Mouse (Mus musculus): Measurements from ENCODE around the gene Galnt10. TPM values are rescaled to one million over a fixed set of nuclear protein-coding genes. Genes with fewer than 3 reads are reported as not detected.

Galnt10 gene
- polyA plus RNA-seq, 1 experiment from 2014 or later, result 19.3 TPM

DNA sequence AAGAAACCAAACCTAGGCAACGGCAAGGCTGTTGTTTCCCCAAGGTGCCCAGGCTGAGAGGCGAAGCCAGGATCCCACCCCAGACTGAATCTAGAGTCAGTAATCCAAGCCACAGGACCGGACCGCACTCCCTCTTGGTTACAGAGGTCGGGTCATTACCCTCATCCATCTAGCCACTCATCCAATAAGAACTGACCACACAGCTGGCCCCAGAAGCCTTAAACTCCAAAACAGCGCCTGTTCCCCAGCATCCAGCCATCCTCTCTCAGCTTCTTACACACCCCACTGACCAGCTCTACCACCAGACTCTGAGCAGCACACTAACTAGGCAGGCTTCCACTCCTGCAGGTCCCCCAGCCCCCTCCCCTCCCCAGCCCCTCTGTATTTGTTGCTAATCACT is 149.8 kb downstream of the Galnt10 start:
- H3K9ac ChIP-seq, result no peak overlapping the region
- H3K27ac ChIP-seq, result no peak overlapping the region
- no peaks in the 10 kb centered on the region for H3K9me3 ChIP-seq
- H3K4me2 ChIP-seq (replicated peaks), result no peak overlapping the region
- no peak for ATAC-seq
- 54% methylated on average over 6 of the region's 6 CpGs for WGBS
- no peaks in the 10 kb centered on the region for H3K36me3 ChIP-seq
- peaks cover 3% of the 10 kb centered on the region; the same call in 1 of the 2 replicates for H3K4me1 ChIP-seq (replicated peaks)
- no peak overlapping the region for H3K4me3 ChIP-seq (replicated peaks)
- H3K27me3 ChIP-seq (replicated peaks), result no peaks in the 10 kb centered on the region

GRCm38 (mm10) chr11:57797828-57798227 is 152.6 kb downstream of the Galnt10 start:
- no peak overlapping the region for H3K4me2 ChIP-seq (replicated peaks)
- H3K9ac ChIP-seq, result no peak overlapping the region
- WGBS, result 82% methylated on average over 9 of the region's 9 CpGs
- H3K9me3 ChIP-seq, result no peaks in the 10 kb centered on the region
- H3K4me1 ChIP-seq (replicated peaks), result peaks cover 11% of the 10 kb centered on the region; the same call in 1 of the 2 replicates
- ATAC-seq, result no peak
- H3K4me3 ChIP-seq (replicated peaks), result no peak overlapping the region
- no peaks in the 10 kb centered on the region for H3K27me3 ChIP-seq (replicated peaks)
- H3K27ac ChIP-seq, result no peak overlapping the region
- H3K36me3 ChIP-seq, result no peaks in the 10 kb centered on the region

DNA sequence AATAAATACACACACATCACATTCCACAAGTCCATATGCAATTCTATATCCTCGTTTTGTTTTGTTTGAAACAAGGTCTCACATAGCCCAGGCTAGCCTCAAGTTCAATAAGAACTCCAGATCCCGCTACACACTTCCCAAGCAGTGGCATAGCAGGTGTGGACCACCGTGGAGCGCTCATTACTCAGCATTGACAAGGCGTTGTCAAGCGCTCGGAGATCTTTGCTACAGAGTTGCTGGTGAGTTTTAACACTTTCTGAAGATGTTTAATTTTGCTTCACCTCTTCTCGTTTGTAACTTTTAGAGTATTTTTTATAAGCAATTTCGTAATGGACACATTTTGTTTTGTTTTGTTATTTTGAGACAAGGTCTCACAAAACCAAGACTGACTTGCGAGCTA is 154.2 kb downstream of the Galnt10 start:
- Histone ChIP-seq H3K36me3 (no peaks in the 10 kb centered on the region), H3K4me2 (replicated peaks) (no peak overlapping the region), H3K4me1 (replicated peaks) (peaks cover 16% of the 10 kb centered on the region; the same call in 1 of the 2 replicates), H3K9me3 (no peaks in the 10 kb centered on the region), H3K4me3 (replicated peaks) (no peak overlapping the region), H3K9ac (no peak overlapping the region), H3K27me3 (replicated peaks) (no peaks in the 10 kb centered on the region), H3K27ac (no peak overlapping the region)
- 87% methylated on average over 10 of the region's 10 CpGs for WGBS
- no peak for ATAC-seq

GRCm38 (mm10) chr11:57800266-57800951 is 155.2 kb downstream of the Galnt10 start:
- Histone ChIP-seq H3K27ac (peak overlapping the region; percentile 81), H3K27me3 (replicated peaks) (no peaks in the 10 kb centered on the region), H3K36me3 (no peaks in the 10 kb centered on the region), H3K4me3 (replicated peaks) (peak overlapping the region; percentile 99), H3K9ac (peak overlapping the region; percentile 66), H3K4me1 (replicated peaks) (peaks cover 16% of the 10 kb centered on the region; the same call in 1 of the 2 replicates), H3K9me3 (no peaks in the 10 kb centered on the region), H3K4me2 (replicated peaks) (peak overlapping the region; percentile 97)
- ATAC-seq, result peak; percentile 12; the same call in 1 of the 2 replicates
- WGBS, result 11% methylated on average over 22 of the region's 22 CpGs

DNA sequence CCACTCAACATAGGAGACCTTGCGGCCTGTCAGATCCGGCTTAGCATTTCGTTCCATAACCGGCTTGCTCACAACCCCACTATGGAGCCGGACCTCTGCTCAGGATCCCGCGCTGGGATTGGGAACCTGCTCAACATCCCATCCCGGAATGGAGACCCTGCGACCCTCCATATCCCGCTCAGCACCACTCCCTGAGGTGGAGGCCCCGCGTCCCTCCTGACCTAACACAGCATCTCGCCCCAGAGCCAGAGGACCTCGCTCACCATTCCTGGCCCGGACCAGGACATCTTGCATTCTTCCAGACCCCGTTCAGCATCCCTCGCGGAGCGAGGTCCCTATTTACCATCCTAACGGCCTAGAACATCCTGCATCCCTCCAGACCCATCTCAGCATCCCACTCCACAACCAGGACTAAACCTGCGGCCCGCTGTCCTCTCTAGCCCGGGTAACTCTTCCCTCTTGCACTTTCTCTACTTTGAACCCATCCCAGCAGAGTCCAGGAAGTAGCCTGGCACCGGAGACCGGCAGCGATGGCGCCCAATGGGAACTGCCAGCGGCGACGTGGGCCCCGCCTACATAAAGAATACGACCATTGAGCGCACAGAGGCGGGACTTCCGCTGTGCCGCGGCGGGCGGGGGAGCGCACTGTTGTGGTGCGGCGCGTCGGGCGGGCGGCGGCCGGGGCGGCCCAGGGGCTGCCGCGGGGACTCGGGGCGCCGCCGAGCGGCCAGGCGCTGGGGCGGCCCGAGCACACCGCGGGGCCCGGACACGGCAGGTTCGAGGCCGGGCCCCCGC is 155.9 kb downstream of the Galnt10 start, which contains the start of gene Sap30l:
TSS of gene Sap30l (plus strand) at position 667 of the 795 bp plus-strand sequence.
- ATAC-seq, result peak; percentile 97
- Histone ChIP-seq H3K9me3 (no peaks in the 10 kb centered on the region), H3K4me1 (replicated peaks) (peaks cover 16% of the 10 kb centered on the region; the same call in 1 of the 2 replicates), H3K9ac (peak within 1 kb of the TSS; percentile 96), H3K36me3 (no peaks in the 10 kb centered on the region), H3K4me3 (replicated peaks) (peak within 1 kb of the TSS; percentile 99), H3K27ac (peak within 1 kb of the TSS; percentile 81), H3K27me3 (replicated peaks) (no peaks in the 10 kb centered on the region), H3K4me2 (replicated peaks) (peak within 1 kb of the TSS; percentile 97)
- under 1% methylated on average over 62 of the region's 66 CpGs for WGBS

GRCm38 (mm10) chr11:57801766-57802510 is 156.7 kb downstream of the Galnt10 start:
- H3K4me3 ChIP-seq (replicated peaks), result peak overlapping the region; percentile 99
- H3K9ac ChIP-seq, result peak overlapping the region; percentile 96
- WGBS, result under 1% methylated on average over 73 of the region's 85 CpGs
- ATAC-seq, result peak; percentile 72
- peak overlapping the region; percentile 78 for H3K27ac ChIP-seq
- peak overlapping the region; percentile 97 for H3K4me2 ChIP-seq (replicated peaks)
- H3K36me3 ChIP-seq, result no peaks in the 10 kb centered on the region
- H3K9me3 ChIP-seq, result no peaks in the 10 kb centered on the region
- no peaks in the 10 kb centered on the region for H3K27me3 ChIP-seq (replicated peaks)
- peaks cover 16% of the 10 kb centered on the region; the same call in 1 of the 2 replicates for H3K4me1 ChIP-seq (replicated peaks)

- WGBS, result 1% methylated on average over 18 of the region's 18 CpGs
- peak overlapping the region; percentile 97 for H3K4me2 ChIP-seq (replicated peaks)
- no peaks in the 10 kb centered on the region for H3K9me3 ChIP-seq
- H3K4me3 ChIP-seq (replicated peaks), result peak overlapping the region; percentile 99
- H3K36me3 ChIP-seq, result no peaks in the 10 kb centered on the region
- peaks cover 16% of the 10 kb centered on the region; the same call in 1 of the 2 replicates for H3K4me1 ChIP-seq (replicated peaks)
- peak overlapping the region; percentile 96 for H3K9ac ChIP-seq
- no peaks in the 10 kb centered on the region for H3K27me3 ChIP-seq (replicated peaks)
- peak overlapping the region; percentile 78 for H3K27ac ChIP-seq
- no peak for ATAC-seq
Measured at GRCm38 (mm10) chr11:57802511-57802870, 157.2 kb downstream of the Galnt10 start.

DNA sequence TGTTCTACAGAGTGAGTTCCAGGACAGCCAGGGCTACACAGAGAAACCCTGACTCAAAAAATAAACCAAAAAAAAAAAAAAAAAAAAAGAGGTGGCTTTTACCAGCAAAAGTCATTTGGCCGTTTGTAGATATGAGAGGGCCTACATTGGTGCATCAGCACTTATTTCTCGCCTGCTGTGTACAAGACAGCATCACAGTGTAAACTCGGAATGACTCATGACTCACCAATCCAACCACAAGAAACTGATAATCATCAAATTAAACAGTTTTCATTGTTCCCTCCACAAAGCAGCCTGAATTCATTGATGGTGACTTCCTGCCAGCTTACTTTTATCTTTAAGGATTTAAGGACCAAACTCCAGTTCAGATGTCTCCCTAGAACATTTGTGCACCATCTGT is 159.8 kb downstream of the Galnt10 start:
- Histone ChIP-seq H3K4me3 (replicated peaks) (no peak overlapping the region), H3K9ac (no peak overlapping the region), H3K4me1 (replicated peaks) (peaks cover 21% of the 10 kb centered on the region), H3K4me2 (replicated peaks) (no peak overlapping the region), H3K27ac (no peak overlapping the region), H3K36me3 (no peaks in the 10 kb centered on the region), H3K9me3 (no peaks in the 10 kb centered on the region), H3K27me3 (replicated peaks) (no peaks in the 10 kb centered on the region)
- ATAC-seq, result no peak
- WGBS, result 71% methylated on average over 3 of the region's 3 CpGs

DNA sequence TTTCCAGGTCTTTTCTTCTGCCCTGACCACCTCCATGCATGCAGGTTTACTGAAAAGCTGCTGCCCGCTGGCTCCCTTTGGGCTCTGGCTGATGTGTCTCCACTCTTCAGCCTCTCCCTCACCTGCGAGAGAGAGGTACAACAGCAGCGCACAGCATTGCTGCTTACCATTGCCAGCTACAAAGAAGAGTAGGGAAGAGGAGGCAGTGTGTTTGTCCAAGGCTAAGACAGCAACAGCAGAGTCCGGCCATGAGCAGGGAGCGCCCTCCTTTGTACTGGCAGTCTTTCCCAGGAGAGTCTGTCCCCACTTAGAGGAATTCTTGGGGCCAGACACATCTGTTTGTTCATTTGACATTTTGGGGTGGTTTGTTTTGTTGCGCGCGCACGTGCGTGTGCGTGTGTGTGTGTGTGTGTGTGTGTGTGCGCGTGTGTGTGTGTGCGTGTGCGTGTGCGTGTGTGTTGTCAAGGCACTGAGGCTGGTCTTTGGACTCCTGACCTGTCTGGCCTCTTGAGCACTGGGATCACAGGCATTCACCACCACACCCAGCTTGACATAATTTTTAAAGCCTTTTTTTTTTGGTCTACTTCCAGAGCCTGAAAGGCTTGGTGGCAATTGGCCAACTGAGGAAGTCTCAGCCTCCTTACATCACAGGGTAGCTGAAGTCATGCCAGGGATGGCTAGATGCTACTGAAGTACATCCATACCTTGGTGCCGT is 163.9 kb downstream of the Galnt10 start:
- Histone ChIP-seq H3K27ac (peak overlapping the region; percentile 25; the same call in 1 of the 2 replicates), H3K9ac (no peak overlapping the region), H3K36me3 (peaks cover 15% of the 10 kb centered on the region), H3K27me3 (replicated peaks) (no peaks in the 10 kb centered on the region), H3K4me1 (replicated peaks) (peaks cover 6% of the 10 kb centered on the region), H3K9me3 (no peaks in the 10 kb centered on the region), H3K4me3 (replicated peaks) (no peak overlapping the region), H3K4me2 (replicated peaks) (no peak overlapping the region)
- WGBS, result 87% methylated on average over 17 of the region's 17 CpGs
- ATAC-seq, result peak; percentile 65

DNA sequence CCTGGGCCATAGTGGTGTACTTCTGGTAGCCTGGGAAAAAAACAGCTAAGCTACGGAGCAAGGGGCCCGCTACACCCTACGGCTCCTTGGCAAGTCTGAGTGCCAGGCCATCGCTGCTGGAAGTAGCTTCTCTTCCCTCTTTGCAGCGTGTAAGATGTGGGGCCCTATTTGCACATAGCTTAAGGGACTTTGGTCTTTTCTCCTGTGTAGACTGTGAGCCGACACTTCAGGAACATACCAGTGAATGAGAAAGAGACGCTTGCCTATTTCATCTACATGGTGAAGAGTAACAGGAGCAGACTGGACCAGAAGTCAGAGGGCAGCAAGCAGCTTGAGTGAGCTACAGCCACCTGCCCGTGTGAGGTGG is 164.5 kb downstream of the Galnt10 start:
- no peaks in the 10 kb centered on the region for H3K27me3 ChIP-seq (replicated peaks)
- ATAC-seq, result peak; percentile 67
- H3K9me3 ChIP-seq, result no peaks in the 10 kb centered on the region
- 74% methylated on average over 8 of the region's 8 CpGs for WGBS
- no peak overlapping the region for H3K4me2 ChIP-seq (replicated peaks)
- no peak overlapping the region for H3K4me3 ChIP-seq (replicated peaks)
- peaks cover 15% of the 10 kb centered on the region for H3K36me3 ChIP-seq
- H3K9ac ChIP-seq, result no peak overlapping the region
- H3K4me1 ChIP-seq (replicated peaks), result peaks cover 6% of the 10 kb centered on the region
- H3K27ac ChIP-seq, result peak overlapping the region; percentile 25; the same call in 1 of the 2 replicates

GRCm38 (mm10) chr11:57811006-57811405 is 165.8 kb downstream of the Galnt10 start:
- no peak overlapping the region for H3K4me2 ChIP-seq (replicated peaks)

More at GRCm38 (mm10) chr11:57811006-57811405, 165.8 kb downstream of the Galnt10 start:
- Histone ChIP-seq H3K27ac (no peak overlapping the region), H3K27me3 (replicated peaks) (no peaks in the 10 kb centered on the region), H3K9me3 (no peaks in the 10 kb centered on the region), H3K9ac (no peak overlapping the region), H3K4me1 (replicated peaks) (peaks cover 6% of the 10 kb centered on the region), H3K36me3 (peaks cover 15% of the 10 kb centered on the region), H3K4me3 (replicated peaks) (no peak overlapping the region)
- 81% methylated on average over 7 of the region's 7 CpGs for WGBS
- no peak for ATAC-seq

Measured in intestine, embryonic 15.5 days (tissue).